Mouse (Mus musculus): Measurements from ENCODE around the gene 1700029J07Rik.

Gene 1700029J07Rik

DNA sequence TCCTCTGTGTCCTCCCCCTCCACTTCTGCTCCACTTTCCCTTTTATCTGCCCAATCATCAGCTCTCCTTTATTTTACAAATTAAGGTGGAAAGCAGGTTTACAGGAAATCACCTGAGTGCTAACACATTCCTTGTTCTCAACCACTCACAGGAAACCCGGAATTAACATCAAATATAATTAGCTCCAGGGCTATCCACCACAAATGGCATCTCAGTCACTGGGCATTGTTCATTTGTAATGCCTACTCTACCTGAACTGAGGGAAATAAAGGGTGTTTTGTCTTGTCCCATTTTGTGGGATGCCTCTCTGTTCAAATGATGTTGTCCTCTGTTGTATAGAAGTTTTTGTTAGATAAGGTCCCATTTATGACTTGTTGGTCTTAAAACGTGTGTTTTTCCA, 24.4 kb downstream of the 1700029J07Rik start:
- no peak for DNase-seq (ENCODE audit: low read depth)

- no peak for DNase-seq (ENCODE audit: low read depth)
Measured at GRCm38 (mm10) chr8:45946283-45946682, 28.8 kb downstream of the 1700029J07Rik start.

- no peak for DNase-seq (ENCODE audit: low read depth)
Measured at GRCm38 (mm10) chr8:45936986-45937385, 38.1 kb downstream of the 1700029J07Rik start.

DNA sequence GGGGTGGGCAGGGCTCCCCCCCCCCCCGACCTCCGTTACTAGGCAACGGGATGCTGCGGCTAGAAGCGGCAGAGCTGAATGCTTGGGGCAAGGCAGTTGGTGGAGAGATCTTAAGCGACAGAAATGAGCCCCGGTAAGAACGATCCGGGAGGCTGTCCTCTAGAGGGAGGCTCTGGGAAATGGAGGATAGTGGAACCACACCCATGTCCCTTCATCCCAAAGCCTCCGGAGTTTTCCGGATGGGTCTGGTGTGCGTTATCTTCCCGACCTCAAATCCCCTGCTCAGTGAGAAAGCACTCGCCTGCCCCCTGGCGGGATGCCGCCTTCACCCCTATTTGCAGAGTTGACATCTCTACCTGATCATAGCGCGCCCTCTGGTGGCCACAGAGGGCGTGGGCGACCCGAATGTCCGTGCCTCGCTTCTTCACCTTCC, 40.5 kb downstream of the 1700029J07Rik start, which contains the start of gene Ccdc110:
TSS of gene Ccdc110 (plus strand) at position 38 of the 433 bp plus-strand sequence.
- DNase-seq (ENCODE audit: low read depth) = peak; percentile 82

DNA sequence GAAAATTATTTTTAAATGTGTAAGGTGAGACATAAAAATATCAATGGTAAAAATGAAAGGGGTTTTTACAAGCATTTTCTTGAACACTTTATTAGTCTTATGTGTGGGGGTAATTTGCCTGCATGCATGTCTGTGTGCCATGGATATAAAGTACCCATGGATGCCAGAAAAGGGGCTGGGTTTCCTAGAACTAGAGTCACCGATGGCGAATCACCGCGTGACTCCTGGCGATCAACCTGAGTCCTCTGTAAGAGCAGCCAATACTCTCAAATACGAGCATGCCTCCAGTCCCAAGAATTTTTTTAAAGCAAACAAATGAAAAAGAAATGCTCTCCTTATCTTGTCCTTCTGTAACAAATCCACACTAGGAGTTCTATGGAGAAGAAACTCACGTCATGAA, 52.9 kb downstream of the 1700029J07Rik start:
- DNase-seq (ENCODE audit: low read depth) = no peak

DNA sequence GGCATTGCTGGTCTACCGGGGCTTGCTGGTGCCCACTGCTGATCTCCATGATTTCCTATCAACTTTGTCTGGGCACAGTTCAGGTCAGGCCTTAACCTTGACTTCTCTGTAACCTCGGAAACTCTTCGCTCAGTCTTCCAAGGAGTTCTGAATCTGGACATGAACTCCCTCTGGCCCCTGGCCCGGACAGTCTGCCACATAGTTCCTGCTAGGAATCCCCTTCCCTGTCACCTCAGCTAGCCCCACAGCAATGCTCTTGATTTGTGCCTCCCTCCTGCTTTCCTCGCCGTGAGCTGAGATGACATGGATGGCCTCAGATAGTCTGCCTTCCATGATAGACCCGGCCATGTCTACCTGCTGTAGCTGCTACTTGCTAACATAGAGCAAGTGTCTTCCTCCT, 54.7 kb downstream of the 1700029J07Rik start:
- no peak for DNase-seq (ENCODE audit: low read depth)

DNA sequence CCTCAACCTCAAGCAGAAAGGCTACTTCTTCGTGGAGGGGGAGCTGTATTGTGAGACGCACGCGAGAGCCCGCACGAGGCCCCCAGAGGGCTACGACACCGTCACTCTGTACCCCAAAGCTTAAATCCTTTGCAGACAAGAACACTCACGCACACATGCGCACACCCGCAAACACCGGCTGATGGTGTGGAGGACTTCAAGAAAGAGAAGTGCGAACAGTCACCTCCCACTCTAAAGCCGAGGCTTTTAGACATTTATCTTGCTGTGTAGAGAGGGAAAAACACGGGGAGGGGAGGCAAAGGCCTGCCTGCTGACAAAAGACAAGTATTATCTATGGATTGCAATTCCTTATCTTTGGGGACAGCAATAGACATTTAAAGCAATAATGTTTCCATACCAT, 56.2 kb downstream of the 1700029J07Rik start:
- DNase-seq (ENCODE audit: low read depth) = no peak

DNA sequence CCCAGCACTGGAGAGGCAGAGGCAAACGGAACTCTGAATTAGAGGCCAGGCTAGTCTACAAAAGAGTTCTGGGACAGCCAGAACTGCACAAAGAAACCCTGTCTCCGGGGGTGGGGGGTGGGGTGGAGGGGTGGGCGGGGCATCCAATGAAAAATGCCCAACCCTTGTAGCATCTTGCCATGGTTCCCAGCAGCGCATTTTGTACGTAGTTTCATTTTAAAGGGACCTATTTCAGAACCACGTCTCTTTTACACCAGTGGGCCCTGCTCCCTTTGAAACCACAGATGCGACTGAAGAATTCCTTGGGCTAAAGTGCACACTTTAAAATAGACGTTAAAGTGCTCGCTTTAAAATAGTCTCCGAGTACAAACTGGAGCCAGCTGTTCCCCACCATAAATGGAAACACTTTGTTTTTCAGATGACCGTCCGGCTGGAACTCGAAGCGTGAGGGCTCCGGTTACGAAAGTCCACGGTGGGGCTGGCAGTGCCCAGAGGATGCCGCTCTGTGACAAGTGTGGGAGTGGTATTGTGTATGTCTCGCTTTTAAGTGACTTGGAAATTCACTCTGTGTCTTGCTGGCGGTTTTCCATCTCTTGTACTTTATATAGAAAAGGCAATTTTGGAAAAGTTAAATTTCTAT, 57.9 kb downstream of the 1700029J07Rik start:
- no peak for DNase-seq (ENCODE audit: low read depth)

DNA sequence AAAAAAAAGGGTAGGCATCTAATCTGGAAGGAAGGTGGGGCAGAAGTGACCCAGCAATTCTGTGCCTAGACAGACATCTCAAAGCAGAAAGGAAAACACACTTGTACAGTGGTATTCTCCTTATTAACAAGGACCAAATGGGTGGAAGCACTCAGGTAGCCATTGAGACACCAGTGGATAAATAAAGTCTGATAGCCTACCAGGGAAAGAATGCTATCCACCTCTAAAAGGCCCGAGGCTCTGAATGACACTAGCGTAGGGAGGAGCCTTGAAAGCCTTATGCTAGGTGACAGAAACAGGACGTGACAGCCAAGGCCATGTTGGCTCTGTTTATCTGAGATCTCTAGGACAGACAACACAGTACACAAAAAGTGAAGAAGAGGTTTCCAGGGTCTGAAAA, 58.6 kb downstream of the 1700029J07Rik start:
- no peak for DNase-seq (ENCODE audit: low read depth)

- no peak for DNase-seq (ENCODE audit: low read depth)
Measured at GRCm38 (mm10) chr8:45913707-45914106, 61.3 kb downstream of the 1700029J07Rik start.

GRCm38 (mm10) chr8:45906251-45906619, 68.8 kb downstream of the 1700029J07Rik start:
- DNase-seq (ENCODE audit: low read depth) = no peak

DNA sequence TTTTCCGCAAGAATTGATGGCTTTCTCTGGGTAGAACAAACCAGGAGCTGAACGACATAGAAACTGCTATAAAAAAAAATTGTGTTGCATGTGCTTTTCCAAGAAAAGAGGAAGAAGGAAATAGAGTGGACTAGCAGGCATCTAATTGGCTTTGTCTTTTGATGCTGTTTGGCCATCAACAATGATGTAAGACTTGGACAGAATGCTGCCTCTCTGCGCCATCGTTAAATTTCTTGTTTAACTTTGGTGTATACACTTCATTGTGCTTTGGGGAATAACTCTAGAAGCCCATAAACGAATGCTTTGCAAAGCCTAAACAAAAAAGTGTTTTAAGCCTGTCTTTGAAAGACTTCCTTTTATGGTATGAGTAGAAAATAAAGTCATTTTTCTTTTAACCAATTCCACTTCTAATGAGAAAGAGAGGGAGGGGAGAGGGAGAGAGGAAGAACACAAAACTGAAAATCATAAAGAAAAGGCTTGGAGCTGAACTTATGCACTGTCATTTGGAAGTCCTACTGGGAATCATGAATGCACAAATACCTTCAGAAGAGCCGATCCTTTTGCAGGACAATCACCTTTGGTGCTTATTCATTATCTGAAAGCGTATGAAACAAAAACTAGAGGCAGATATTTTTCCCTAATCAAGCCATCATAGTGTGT, 69.3 kb downstream of the 1700029J07Rik start:
- DNase-seq (ENCODE audit: low read depth) = no peak

DNA sequence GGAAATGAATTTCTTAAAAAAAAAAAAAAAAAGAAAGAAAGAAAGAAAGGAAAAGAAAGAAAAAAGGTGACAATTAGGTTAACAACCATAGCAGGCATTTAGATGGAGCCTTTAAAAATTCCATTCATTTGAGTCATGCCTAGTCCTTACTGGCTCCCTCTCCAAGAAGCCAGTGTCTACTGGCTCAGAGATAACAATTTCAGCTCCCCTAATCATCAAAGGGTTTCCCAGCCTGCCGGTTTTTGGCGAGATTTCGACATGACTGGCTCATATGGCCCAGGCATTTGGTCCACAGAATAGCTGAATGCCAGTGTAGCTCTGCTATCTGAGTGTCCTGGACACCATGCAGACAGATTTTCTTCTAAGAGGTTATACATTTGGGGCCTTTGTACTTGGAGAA, 71.4 kb downstream of the 1700029J07Rik start:
- no peak for DNase-seq (ENCODE audit: low read depth)
